Mouse (Mus musculus): ENCODE measurements at regions not wholly inside any gene's neighbourhood (a gene's known extent, or its start where the extent isn't known, plus 50 kb on each side); places are given as distances from the start of the nearest gene placed in this dataset.
A peak's percentile ranks its signal among the peaks of the same experiment; 100 is the strongest.
"Not testable (repeated sequence)": the region's sequence is repeated elsewhere in the genome, so short reads cannot be mapped to it uniquely, and the experiment has no call there.

GRCm38 (mm10) chr3:21952695-21953415, 123.6 kb upstream of the Tbl1xr1 start:
- peak; percentile 87 for ATAC-seq
- peak; percentile 90 for TF ChIP-seq EP300 (IDR thresholded peaks at IDR 0.05)
- TF ChIP-seq CTCF (IDR thresholded peaks at IDR 0.05), result no peak
- H3K4me2 ChIP-seq (replicated peaks; ENCODE audit: low read depth, low read length), result no peak overlapping the region
- 0 out of 2 replicates have a peak, but pooled peaks cover 3% of the 10 kb centered on the region for H3K4me1 ChIP-seq (ENCODE audit: insufficient read depth, low read depth, low read length)
- H3K9ac ChIP-seq (replicated peaks; ENCODE audit: low read depth), result no peak overlapping the region
- H3K4me3 ChIP-seq (ENCODE audit: low read depth, low read length), result no peak overlapping the region
- no peaks in the 10 kb centered on the region for H3K9me3 ChIP-seq (ENCODE audit: low read length)
- 29% methylated on average over 8 of the region's 8 CpGs for WGBS
- DNase-seq (ENCODE audit: low spot score), result peak; percentile 89
- no peak overlapping the region for H3K27ac ChIP-seq (ENCODE audit: low read length)
- H3K27me3 ChIP-seq (replicated peaks; ENCODE audit: insufficient read depth, low read length), result no peaks in the 10 kb centered on the region
- no peaks in the 10 kb centered on the region for H3K36me3 ChIP-seq (ENCODE audit: insufficient read depth, low read length)

- Histone ChIP-seq H3K36me3 (ENCODE audit: insufficient read depth, low read length) (no peaks in the 10 kb centered on the region), H3K9me3 (ENCODE audit: low read length) (no peaks in the 10 kb centered on the region), H3K27me3 (replicated peaks; ENCODE audit: insufficient read depth, low read length) (no peaks in the 10 kb centered on the region), H3K27ac (ENCODE audit: low read length) (no peak overlapping the region), H3K4me1 (ENCODE audit: insufficient read depth, low read depth, low read length) (peaks cover 3% of the 10 kb centered on the region; the same call in 1 of the 2 replicates), H3K9ac (replicated peaks; ENCODE audit: low read depth) (no peak overlapping the region), H3K4me3 (ENCODE audit: low read depth, low read length) (no peak overlapping the region), H3K4me2 (replicated peaks; ENCODE audit: low read depth, low read length) (no peak overlapping the region)
- TF ChIP-seq CTCF (IDR thresholded peaks at IDR 0.05), result no peak
- no peak for TF ChIP-seq EP300 (IDR thresholded peaks at IDR 0.05)
- 75% methylated on average over 6 of the region's 6 CpGs for WGBS
- DNase-seq (ENCODE audit: low spot score) (peak; percentile 19), ATAC-seq (no peak)
These were observed 123.0 kb upstream of the Tbl1xr1 start for GRCm38 (mm10) chr3:21953416-21953810.

DNA sequence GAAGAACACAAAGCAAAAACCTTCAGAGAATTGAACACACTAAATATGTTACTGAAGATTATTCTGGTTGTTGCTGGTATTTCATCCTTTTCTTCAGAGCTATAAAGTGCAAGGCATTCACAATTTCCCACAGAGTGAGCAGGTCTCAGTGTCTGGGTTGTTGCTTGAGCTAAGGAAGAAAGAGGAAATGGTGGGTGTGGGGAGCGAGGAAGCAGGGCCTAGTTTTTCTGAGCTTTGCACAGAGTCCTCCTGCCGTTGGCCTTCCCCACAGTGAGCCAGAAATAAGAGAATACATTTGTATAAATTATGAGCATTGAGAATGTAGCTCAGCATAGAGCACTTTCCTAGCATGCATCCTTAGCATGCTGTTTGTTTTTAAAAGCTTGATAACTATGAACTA, 120.8 kb upstream of the Tbl1xr1 start:
- H3K27ac ChIP-seq (ENCODE audit: low read length), result no peak overlapping the region
- H3K36me3 ChIP-seq (ENCODE audit: insufficient read depth, low read length), result no peaks in the 10 kb centered on the region
- H3K4me3 ChIP-seq (ENCODE audit: low read depth, low read length), result no peak overlapping the region
- no peak for TF ChIP-seq CTCF (IDR thresholded peaks at IDR 0.05)
- no peak for TF ChIP-seq EP300 (IDR thresholded peaks at IDR 0.05)
- no peak overlapping the region for H3K9ac ChIP-seq (replicated peaks; ENCODE audit: low read depth)
- no peaks in the 10 kb centered on the region for H3K9me3 ChIP-seq (ENCODE audit: low read length)
- ATAC-seq, result no peak
- DNase-seq (ENCODE audit: low spot score), result peak; percentile 11
- 41% methylated on average over 2 of the region's 2 CpGs for WGBS
- H3K27me3 ChIP-seq (replicated peaks; ENCODE audit: insufficient read depth, low read length), result no peaks in the 10 kb centered on the region
- no peak overlapping the region for H3K4me2 ChIP-seq (replicated peaks; ENCODE audit: low read depth, low read length)
- H3K4me1 ChIP-seq (ENCODE audit: insufficient read depth, low read depth, low read length), result peaks cover 5% of the 10 kb centered on the region; the same call in 1 of the 2 replicates

GRCm38 (mm10) chr3:21957105-21957504, 119.3 kb upstream of the Tbl1xr1 start:
- not testable (repeated sequence) for H3K4me3 ChIP-seq (ENCODE audit: low read depth, low read length)

GRCm38 (mm10) chr3:21958595-21959286, 117.7 kb upstream of the Tbl1xr1 start:
- peaks cover 13% of the 10 kb centered on the region for H3K4me1 ChIP-seq (ENCODE audit: insufficient read depth, low read depth, low read length)
- 62% methylated on average over 6 of the region's 6 CpGs for WGBS
- no peaks in the 10 kb centered on the region for H3K27me3 ChIP-seq (replicated peaks; ENCODE audit: insufficient read depth, low read length)
- TF ChIP-seq CTCF (IDR thresholded peaks at IDR 0.05) (no peak), EP300 (IDR thresholded peaks at IDR 0.05) (no peak)
- H3K27ac ChIP-seq (ENCODE audit: low read length), result no peak overlapping the region
- no peak overlapping the region for H3K4me2 ChIP-seq (replicated peaks; ENCODE audit: low read depth, low read length)
- ATAC-seq (peak; percentile 22; the same call in 1 of the 2 replicates), DNase-seq (ENCODE audit: low spot score) (peak; percentile 29)
- no peaks in the 10 kb centered on the region for H3K36me3 ChIP-seq (ENCODE audit: insufficient read depth, low read length)
- H3K9me3 ChIP-seq (ENCODE audit: low read length), result no peaks in the 10 kb centered on the region
- H3K9ac ChIP-seq (replicated peaks; ENCODE audit: low read depth), result no peak overlapping the region
- no peak overlapping the region for H3K4me3 ChIP-seq (ENCODE audit: low read depth, low read length)

More at GRCm38 (mm10) chr3:21957105-21957504, 119.3 kb upstream of the Tbl1xr1 start:
- DNase-seq (ENCODE audit: low spot score) (peak; percentile 58), ATAC-seq (peak; percentile 37)
- H3K27ac ChIP-seq (ENCODE audit: low read length); H3K9me3 ChIP-seq (ENCODE audit: low read length); H3K27me3 ChIP-seq (replicated peaks; ENCODE audit: insufficient read depth, low read length); H3K4me2 ChIP-seq (replicated peaks; ENCODE audit: low read depth, low read length); H3K9ac ChIP-seq (replicated peaks; ENCODE audit: low read depth); H3K36me3 ChIP-seq (ENCODE audit: insufficient read depth, low read length): not testable (repeated sequence)
- 38% methylated on average over 6 of the region's 6 CpGs for WGBS
- H3K4me1 ChIP-seq (ENCODE audit: insufficient read depth, low read depth, low read length), result peaks cover 11% of the 10 kb centered on the region
- peak; percentile 40 for TF ChIP-seq CTCF (IDR thresholded peaks at IDR 0.05)

DNA sequence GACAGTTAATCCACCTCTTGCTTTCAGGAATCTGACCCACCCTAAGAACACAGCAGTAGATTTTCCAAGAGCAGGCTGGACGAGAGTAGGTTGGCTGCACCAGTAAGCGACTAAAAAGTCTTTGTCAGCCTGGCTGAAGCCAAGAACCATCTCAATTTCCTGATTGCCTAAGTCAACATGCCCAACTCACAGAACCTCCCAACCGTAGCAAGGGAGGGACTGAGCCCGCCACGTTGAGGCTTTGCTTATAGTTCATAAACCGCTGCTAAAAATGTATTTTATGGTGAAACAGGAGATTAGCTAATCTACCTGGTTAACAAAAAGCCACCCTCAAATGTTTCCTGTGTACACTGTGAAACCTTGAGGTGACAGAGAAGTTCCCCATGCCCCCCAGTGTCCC, 115.4 kb upstream of the Tbl1xr1 start:
- WGBS, result 53% methylated on average over 6 of the region's 6 CpGs
- H3K36me3 ChIP-seq (ENCODE audit: insufficient read depth, low read length), result no peaks in the 10 kb centered on the region
- no peak overlapping the region for H3K4me2 ChIP-seq (replicated peaks; ENCODE audit: low read depth, low read length)
- no peak overlapping the region for H3K27ac ChIP-seq (ENCODE audit: low read length)
- TF ChIP-seq EP300 (IDR thresholded peaks at IDR 0.05) (no peak), CTCF (IDR thresholded peaks at IDR 0.05) (no peak)
- H3K9me3 ChIP-seq (ENCODE audit: low read length), result no peaks in the 10 kb centered on the region
- ATAC-seq, result no peak
- H3K4me1 ChIP-seq (ENCODE audit: insufficient read depth, low read depth, low read length), result peaks cover 16% of the 10 kb centered on the region
- H3K9ac ChIP-seq (replicated peaks; ENCODE audit: low read depth), result no peak overlapping the region
- H3K27me3 ChIP-seq (replicated peaks; ENCODE audit: insufficient read depth, low read length), result no peaks in the 10 kb centered on the region
- no peak overlapping the region for H3K4me3 ChIP-seq (ENCODE audit: low read depth, low read length)
- DNase-seq (ENCODE audit: low spot score), result no peak
